Mouse (Mus musculus): ENCODE results near the gene Cfb. TPM values are rescaled to one million over a fixed set of nuclear protein-coding genes. Genes with fewer than 3 reads are reported as not detected.

Gene Cfb
- polyA plus RNA-seq, 1 experiment = 71.5 TPM

DNA sequence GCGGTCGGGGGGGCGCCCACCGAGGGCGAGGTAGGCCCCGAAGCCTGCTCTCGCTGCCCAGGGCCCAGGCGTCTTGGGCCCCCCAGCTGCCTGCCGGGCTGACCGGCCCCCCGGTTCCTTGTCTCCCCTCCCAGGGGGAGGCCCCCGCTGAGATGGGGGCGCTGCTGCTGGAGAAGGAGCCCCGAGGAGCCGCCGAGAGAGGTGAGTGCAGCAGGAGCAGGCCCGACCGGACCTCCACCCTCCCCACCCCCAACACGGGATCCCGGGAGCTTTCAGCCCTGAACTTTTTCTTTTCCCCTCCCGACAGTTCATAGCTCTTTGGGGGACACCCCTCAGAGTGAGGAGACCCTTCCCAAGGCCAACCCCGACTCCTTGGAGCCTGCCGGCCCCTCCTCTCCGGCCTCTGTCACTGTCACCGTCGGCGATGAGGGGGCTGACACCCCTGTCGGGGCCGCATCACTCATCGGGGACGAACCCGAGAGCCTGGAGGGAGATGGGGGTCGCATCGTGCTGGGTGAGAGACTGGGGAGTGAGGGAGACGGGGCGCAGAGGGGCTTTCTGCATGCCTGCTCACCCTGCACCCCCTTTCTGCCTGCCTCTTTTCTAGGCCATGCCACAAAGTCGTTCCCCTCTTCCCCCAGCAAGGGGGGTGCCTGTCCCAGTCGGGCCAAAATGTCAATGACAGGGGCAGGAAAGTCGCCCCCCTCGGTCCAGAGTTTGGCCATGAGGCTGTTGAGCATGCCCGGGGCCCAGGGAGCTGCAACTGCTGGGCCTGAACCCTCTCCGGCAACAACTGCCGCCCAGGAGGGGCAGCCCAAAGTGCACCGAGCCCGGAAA is 37.0 kb upstream of the Cfb start:
- Histone ChIP-seq H3K4me3 (ENCODE audit: low read depth, low read length) (peak overlapping the region; percentile 79), H3K27ac (ENCODE audit: insufficient read depth, low read depth, low read length) (peak overlapping the region; percentile 84), H3K27me3 (ENCODE audit: control insufficient read depth, insufficient read depth, low read length) (no peaks in the 10 kb centered on the region), H3K36me3 (ENCODE audit: control insufficient read depth, insufficient read depth, low read length) (peaks cover 23% of the 10 kb centered on the region), H3K4me1 (ENCODE audit: control insufficient read depth, insufficient read depth, insufficient read length, low read length) (peaks cover 12% of the 10 kb centered on the region)
- TF ChIP-seq POLR2A (IDR thresholded peaks at IDR 0.05; ENCODE audit: low read depth, low read length) = no peak; the same call in 1 of the 2 replicates
- no peak for TF ChIP-seq CTCF (IDR thresholded peaks at IDR 0.05; ENCODE audit: extremely low read depth, insufficient read length, insufficient replicate concordance, low read depth, low read length)
- WGBS = 1% methylated on average over 42 of the region's 45 CpGs

DNA sequence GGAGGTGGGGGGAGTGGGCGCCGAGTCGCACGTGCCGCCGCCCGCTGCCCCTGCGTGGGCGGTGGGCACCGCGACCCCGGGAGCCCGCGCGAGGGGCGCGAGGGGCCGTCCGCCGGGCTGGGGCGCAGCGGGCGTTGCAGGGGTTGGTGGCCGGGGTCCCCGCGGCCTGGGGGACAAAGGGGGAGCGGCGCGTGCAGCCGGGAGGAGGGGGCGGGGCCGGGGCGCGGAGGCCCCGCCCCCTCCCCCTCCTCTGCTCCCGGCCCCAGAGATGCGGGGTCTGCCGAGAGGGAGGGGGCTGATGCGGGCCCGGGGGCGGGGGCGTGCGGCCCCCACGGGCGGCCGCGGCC is 36.4 kb upstream of the Cfb start:
- no peak overlapping the region for H3K27ac ChIP-seq (ENCODE audit: insufficient read depth, low read depth, low read length)
- no peaks in the 10 kb centered on the region for H3K27me3 ChIP-seq (ENCODE audit: control insufficient read depth, insufficient read depth, low read length)
- 1% methylated on average over 35 of the region's 47 CpGs for WGBS
- H3K36me3 ChIP-seq (ENCODE audit: control insufficient read depth, insufficient read depth, low read length) = peaks cover 21% of the 10 kb centered on the region
- peak overlapping the region; percentile 79 for H3K4me3 ChIP-seq (ENCODE audit: low read depth, low read length)
- TF ChIP-seq CTCF (IDR thresholded peaks at IDR 0.05; ENCODE audit: extremely low read depth, insufficient read length, insufficient replicate concordance, low read depth, low read length) = no peak
- no peak for TF ChIP-seq POLR2A (IDR thresholded peaks at IDR 0.05; ENCODE audit: low read depth, low read length)
- peaks cover 12% of the 10 kb centered on the region for H3K4me1 ChIP-seq (ENCODE audit: control insufficient read depth, insufficient read depth, insufficient read length, low read length)

DNA sequence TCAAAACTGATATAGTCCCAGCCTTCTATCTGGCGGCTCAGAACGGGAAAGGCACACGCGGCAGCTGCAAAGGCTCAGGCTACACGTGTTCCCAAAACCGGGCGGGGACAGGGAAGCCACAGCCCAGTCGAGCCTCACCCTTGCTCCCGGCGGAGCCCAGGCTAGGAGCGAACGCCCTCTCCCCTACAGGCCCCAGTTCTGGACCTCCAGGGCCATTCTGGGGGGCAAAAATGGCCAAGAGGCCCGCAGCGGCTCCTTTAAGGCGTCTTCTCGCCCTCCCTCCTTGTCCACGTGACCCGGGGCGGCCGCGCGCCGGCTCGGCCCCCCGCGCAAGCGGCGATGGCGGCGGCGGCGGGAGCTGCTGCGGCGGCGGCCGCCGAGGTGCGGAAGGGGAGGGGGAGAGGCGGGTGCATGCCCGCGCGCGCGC is 35.9 kb upstream of the Cfb start, which contains the start of the genes C2 and Ehmt2:
Gene C2, minus strand, starts transcription at position 106 of the 427 bp plus-strand sequence.
Gene Ehmt2, plus strand, starts transcription at position 310 of the 427 bp plus-strand sequence.
- under 1% methylated on average over 43 of the region's 44 CpGs for WGBS
- peak within 1 kb of the TSS; percentile 79 for H3K4me3 ChIP-seq (ENCODE audit: low read depth, low read length)
- peaks cover 12% of the 10 kb centered on the region for H3K4me1 ChIP-seq (ENCODE audit: control insufficient read depth, insufficient read depth, insufficient read length, low read length)
- H3K36me3 ChIP-seq (ENCODE audit: control insufficient read depth, insufficient read depth, low read length) = peaks cover 15% of the 10 kb centered on the region
- H3K27ac ChIP-seq (ENCODE audit: insufficient read depth, low read depth, low read length) = peak within 1 kb of the TSS; percentile 96
- H3K27me3 ChIP-seq (ENCODE audit: control insufficient read depth, insufficient read depth, low read length) = no peaks in the 10 kb centered on the region
- TF ChIP-seq CTCF (IDR thresholded peaks at IDR 0.05; ENCODE audit: extremely low read depth, insufficient read length, insufficient replicate concordance, low read depth, low read length) = no peak
- TF ChIP-seq POLR2A (IDR thresholded peaks at IDR 0.05; ENCODE audit: low read depth, low read length) = peak; percentile 86

DNA sequence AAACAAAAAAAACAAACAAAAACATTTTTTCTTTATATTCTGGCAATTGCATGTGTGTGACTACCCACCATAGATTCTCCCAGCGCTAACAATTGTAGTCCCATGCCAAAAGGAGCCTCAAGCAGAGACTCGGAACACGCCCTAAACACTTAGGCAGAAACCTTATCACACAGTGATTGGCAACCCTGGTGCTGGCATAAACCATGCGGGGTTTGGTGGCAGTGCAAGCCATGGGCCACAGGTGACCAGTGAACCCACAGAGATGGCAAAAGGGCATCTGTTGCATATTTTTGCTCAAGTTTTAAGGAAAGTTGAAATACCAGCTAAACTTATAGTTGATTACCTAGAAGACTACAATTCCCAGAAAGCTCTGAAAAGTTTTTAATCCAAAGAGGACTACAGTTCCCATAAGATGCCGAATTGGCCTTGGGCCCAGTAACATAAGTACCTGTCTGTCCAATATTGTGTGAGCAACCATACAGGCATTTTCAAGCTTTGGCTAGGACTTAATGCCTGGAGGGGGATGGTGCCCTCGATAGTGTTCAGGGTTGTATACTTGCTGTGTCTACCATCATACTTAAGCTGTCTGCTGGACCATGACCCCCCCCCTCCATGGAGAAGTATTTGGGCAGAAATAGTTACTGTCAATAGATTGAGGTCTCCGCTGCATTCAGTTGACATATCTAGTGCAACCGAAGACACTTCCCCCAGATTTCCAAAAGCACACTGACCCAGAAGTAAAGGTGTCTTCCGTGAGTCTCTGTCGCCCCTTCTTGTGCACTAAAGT is 35.2 kb upstream of the Cfb start:
- Histone ChIP-seq H3K4me1 (ENCODE audit: control insufficient read depth, insufficient read depth, insufficient read length, low read length) (peaks cover 14% of the 10 kb centered on the region), H3K27ac (ENCODE audit: insufficient read depth, low read depth, low read length) (peak overlapping the region; percentile 96), H3K27me3 (ENCODE audit: control insufficient read depth, insufficient read depth, low read length) (no peaks in the 10 kb centered on the region), H3K36me3 (ENCODE audit: control insufficient read depth, insufficient read depth, low read length) (peaks cover 9% of the 10 kb centered on the region), H3K4me3 (ENCODE audit: low read depth, low read length) (peak overlapping the region; percentile 79)
- TF ChIP-seq POLR2A (IDR thresholded peaks at IDR 0.05; ENCODE audit: low read depth, low read length) (no peak), CTCF (IDR thresholded peaks at IDR 0.05; ENCODE audit: extremely low read depth, insufficient read length, insufficient replicate concordance, low read depth, low read length) (no peak)
- 7% methylated on average over 10 of the region's 10 CpGs for WGBS

DNA sequence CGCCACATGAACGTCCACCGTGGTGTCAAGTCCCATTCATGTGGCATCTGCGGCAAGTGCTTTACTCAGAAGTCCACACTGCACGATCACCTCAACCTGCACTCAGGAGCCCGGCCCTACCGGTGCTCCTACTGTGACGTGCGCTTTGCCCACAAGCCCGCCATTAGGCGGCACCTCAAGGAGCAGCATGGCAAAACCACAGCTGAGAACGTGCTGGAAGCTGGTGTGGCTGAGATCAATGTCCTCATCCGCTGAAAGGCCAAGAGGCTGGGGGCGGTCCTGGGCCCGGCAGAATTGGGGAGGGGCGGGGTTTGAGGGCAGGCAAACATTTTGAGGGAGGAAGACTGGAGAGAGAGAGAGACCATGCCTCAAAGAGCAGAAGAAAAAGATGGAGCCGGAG is 34.0 kb upstream of the Cfb start:
- 74% methylated on average over 17 of the region's 17 CpGs for WGBS
- no peak overlapping the region for H3K27ac ChIP-seq (ENCODE audit: insufficient read depth, low read depth, low read length)
- TF ChIP-seq POLR2A (IDR thresholded peaks at IDR 0.05; ENCODE audit: low read depth, low read length) = no peak
- no peak for TF ChIP-seq CTCF (IDR thresholded peaks at IDR 0.05; ENCODE audit: extremely low read depth, insufficient read length, insufficient replicate concordance, low read depth, low read length)

DNA sequence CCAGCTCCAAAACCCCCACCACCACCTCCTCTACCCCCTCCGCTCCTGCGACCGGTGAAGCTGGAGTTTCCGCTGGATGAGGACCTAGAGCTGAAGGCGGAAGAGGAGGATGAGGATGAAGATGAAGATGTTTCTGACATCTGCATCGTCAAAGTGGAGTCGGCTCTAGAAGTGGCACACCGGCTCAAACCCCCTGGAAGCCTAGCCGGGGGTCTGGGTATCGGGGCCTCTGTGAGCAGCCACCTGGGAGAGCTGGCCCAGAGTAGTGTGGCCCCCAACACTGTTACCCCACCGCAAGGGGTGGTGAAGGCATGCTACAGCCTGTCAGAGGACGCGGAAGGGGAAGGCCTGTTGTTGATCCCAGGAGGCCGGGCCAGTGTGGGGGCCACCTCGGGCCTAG is 33.4 kb upstream of the Cfb start:
- Histone ChIP-seq H3K4me3 (ENCODE audit: low read depth, low read length) (no peak overlapping the region), H3K27ac (ENCODE audit: insufficient read depth, low read depth, low read length) (no peak overlapping the region)

More for the DNA sequence above, 34.0 kb upstream of the Cfb start:
- H3K4me3 ChIP-seq (ENCODE audit: low read depth, low read length) = no peak overlapping the region
- H3K4me1 ChIP-seq (ENCODE audit: control insufficient read depth, insufficient read depth, insufficient read length, low read length) = peaks cover 14% of the 10 kb centered on the region
- peaks cover 3% of the 10 kb centered on the region; the same call in 1 of the 2 replicates for H3K36me3 ChIP-seq (ENCODE audit: control insufficient read depth, insufficient read depth, low read length)
- H3K27me3 ChIP-seq (ENCODE audit: control insufficient read depth, insufficient read depth, low read length) = no peaks in the 10 kb centered on the region

More for the DNA sequence above, 33.4 kb upstream of the Cfb start:
- Histone ChIP-seq H3K4me1 (ENCODE audit: control insufficient read depth, insufficient read depth, insufficient read length, low read length) (peaks cover 14% of the 10 kb centered on the region), H3K27me3 (ENCODE audit: control insufficient read depth, insufficient read depth, low read length) (no peaks in the 10 kb centered on the region), H3K36me3 (ENCODE audit: control insufficient read depth, insufficient read depth, low read length) (no peaks in the 10 kb centered on the region)
- TF ChIP-seq POLR2A (IDR thresholded peaks at IDR 0.05; ENCODE audit: low read depth, low read length) = no peak
- no peak for TF ChIP-seq CTCF (IDR thresholded peaks at IDR 0.05; ENCODE audit: extremely low read depth, insufficient read length, insufficient replicate concordance, low read depth, low read length)
- 92% methylated on average over 15 of the region's 15 CpGs for WGBS
